Mouse (Mus musculus): Measurements from ENCODE around the gene Ehd4.

The Ehd4 gene

GRCm38 (mm10) chr2:120142336-120142735 is 12.1 kb downstream of the Ehd4 start:
- DNase-seq, result no peak

DNA sequence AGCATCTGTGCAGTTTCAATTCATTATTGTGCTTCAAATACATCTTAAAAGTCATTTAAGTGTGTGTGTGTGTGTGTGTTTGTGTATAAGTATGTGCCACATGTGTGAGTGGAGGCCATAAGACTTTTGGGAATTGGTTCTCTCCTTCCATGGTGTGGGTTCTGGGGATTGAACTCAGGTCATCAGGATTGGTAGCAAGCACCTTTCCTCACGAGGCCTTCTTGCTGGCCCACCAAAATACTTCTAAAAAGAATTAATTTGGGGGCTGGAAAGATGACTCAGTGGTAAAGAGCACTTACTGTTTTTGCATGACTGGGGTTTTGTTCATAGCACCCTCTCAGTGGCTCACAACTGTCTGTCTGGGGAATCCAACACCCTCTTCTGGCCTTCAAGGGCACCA is 12.7 kb downstream of the Ehd4 start:
- no peak for DNase-seq

GRCm38 (mm10) chr2:120140326-120140725 is 14.1 kb downstream of the Ehd4 start:
- DNase-seq, result no peak

DNA sequence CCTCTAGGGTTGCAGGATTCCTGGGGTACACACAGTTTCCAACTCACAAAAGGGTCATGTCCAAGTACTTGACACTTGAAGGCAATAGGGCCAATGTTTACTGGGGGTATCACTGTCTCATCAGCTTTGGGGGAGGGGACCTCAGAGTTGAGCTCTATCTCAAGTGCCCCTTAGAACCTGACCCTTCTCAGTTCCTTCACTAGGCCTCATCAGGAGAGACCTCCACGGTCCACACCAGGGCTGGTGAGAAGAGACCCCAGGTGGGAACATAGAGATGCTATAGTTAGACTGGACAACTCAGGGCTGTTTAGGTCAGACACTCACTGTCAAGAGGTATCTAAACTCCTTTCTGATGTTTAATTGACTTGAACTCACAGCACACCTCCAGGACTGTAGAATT is 15.3 kb downstream of the Ehd4 start:
- no peak for DNase-seq

GRCm38 (mm10) chr2:120137281-120137680 is 17.1 kb downstream of the Ehd4 start:
- no peak for DNase-seq

- peak; percentile 27 for DNase-seq
These were observed 19.8 kb downstream of the Ehd4 start for GRCm38 (mm10) chr2:120134453-120135075.

GRCm38 (mm10) chr2:120131881-120132280 is 22.5 kb downstream of the Ehd4 start:
- no peak for DNase-seq

- no peak for DNase-seq
These were observed 25.0 kb downstream of the Ehd4 start for GRCm38 (mm10) chr2:120129252-120129908.

DNA sequence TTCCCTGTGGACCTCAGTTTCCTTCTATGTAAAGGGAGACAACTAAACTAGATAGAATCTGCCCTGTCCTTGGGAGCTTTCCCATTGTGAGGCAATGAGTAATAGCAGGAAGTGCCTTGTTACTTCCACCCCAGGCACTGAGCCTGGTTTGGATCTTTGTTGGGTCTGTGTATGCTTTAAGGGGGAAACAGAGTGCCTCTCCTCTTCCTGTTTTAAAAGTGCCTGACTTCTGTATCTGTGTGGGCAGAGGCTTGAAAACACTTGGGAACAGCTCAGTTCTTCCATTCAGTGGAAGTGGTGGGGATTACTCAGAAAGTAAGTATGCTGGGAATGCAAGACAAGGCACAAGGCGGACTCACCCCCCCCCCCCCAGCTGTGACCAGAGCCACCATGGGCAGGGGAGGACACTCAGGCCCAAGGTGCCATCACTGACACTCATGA is 25.8 kb downstream of the Ehd4 start:
- DNase-seq, result no peak

GRCm38 (mm10) chr2:120128011-120128410 is 26.4 kb downstream of the Ehd4 start:
- no peak for DNase-seq

DNA sequence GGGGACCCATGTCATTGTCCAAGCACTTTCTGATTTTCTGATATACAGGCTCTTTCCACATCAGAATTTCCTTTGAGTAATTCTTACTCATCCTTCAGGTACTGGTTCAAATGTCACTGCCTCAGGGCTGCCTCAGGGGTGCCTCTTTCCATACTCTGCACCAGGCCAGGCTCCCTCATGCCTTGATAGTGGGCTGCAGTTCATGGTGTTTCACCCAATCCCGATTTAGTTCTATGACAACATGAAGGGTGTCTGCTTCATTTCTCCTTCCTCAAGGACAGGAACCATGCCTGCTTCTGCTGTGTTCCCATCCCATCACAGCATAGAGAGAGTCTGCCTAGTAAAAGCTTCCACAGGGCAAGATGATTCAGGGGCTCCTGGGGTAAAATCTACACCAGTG is 27.5 kb downstream of the Ehd4 start:
- no peak for DNase-seq

DNA sequence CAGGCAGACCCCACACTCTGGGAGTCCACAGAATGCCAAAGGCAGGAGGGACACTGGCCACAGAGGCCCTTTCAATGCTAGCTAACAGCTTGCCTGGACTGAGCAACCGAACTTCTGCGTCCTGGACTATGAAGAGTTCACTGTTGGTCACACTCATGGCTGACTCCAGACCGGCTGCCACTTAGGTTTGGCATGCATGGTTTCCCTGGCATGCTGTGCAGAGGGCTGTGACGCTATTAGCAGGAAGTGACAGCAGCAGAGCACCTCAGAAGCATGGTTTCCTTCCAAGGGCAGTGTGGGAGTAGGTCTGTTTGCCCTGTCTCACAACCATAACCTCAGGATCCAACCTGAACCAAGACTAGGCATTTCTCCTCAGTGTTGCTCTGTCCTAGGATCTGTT is 28.0 kb downstream of the Ehd4 start:
- no peak for DNase-seq

DNA sequence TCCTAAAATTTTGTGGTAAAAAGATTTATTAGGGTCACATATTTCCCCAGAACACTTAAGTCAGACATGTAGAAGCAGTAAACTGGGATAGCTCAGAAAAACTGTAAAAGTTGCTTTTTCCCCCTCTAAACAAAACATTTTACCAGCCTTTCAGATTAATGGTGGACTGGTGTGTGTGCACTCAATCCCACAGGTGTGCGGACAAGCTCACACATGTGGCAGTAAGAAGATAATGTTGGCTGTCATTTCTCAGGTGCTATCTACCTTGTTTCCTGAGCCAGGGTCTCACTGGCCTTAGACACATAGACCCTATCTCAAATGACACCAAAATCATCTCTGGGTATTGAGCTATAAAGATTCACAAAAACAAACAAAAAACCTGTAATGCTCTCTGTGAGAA is 28.9 kb downstream of the Ehd4 start:
- no peak for DNase-seq

- DNase-seq, result no peak
These were observed 29.5 kb downstream of the Ehd4 start for GRCm38 (mm10) chr2:120124946-120125345.

GRCm38 (mm10) chr2:120124096-120124495 is 30.3 kb downstream of the Ehd4 start:
- DNase-seq, result no peak

DNA sequence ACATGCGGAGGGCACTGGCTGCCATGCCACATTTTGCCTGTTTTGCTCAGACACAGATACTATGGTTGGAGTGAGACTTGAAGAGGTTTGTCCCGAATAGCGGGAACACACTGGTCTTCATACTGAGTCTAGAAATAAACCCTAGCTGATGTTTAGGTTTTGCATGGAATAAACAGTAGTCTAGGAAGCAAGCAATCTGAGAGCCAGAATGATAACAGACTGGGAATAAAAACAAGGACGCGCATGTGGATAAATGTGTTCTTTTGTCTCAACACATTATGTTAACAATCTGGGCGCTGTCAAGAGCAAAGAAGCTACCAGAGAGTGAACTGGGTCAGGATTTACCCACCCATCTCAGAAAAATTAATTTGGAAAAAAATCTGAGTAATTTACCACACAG is 31.4 kb downstream of the Ehd4 start:
- no peak for DNase-seq

DNA sequence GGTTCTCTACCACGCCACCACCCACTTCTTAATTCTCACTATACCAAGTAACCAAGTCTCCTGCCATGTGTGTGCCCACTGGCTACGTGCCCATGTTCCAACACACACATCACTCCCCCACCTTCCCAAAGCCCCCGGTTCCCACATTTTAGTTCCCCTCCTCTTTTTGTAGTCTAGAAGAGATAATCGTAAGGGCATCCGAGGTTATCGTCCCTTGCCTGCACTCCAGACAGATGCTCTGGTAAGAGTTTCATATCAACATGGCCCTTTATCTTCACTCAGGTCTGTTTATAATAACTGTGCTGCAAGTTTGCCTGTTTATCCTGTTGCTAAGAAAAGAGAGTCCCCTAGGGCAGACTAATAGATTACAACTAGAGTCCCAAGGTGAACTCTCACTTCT is 37.1 kb downstream of the Ehd4 start:
- DNase-seq, result no peak

DNA sequence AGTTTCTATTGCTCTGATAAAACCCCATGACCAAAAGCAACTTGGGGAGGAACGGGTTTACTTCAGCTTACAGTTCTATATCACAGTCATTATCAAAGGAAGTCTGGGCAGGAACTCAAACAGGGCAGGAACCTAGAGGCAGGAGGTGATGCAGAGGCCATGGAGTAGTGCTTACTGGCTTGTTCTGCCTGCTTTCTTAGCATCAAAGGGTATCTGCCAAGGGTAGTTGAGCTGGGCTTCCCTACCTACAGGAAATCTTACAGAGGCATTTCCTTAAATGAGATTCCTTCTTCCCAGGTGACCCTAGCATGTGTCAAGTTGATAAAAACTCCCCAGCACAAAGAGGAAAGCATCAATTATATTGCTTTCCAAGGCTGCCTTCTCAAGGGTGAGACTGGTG is 38.0 kb downstream of the Ehd4 start:
- DNase-seq, result no peak

DNA sequence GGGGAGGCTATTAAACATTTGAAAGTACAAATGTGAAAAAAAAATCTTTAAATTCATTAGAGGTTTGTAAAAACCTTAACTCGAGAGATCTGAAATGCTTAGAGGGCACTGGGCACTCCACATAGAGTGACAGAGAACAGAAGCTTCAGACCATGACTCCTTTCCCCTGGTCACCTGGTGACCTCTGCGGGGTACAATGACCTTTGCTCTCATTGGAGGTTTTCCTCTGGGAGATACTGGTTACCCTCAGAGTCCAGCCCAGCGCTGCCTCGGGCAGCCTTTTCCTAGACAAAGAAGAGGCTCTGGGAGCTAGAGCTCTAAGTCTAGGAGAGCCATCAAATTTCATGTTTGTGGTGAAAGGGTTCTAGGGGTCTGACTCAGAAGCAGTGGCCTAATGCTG is 39.4 kb downstream of the Ehd4 start:
- DNase-seq, result no peak

- DNase-seq, result no peak
These were observed 40.4 kb downstream of the Ehd4 start for GRCm38 (mm10) chr2:120113963-120114362.

DNA sequence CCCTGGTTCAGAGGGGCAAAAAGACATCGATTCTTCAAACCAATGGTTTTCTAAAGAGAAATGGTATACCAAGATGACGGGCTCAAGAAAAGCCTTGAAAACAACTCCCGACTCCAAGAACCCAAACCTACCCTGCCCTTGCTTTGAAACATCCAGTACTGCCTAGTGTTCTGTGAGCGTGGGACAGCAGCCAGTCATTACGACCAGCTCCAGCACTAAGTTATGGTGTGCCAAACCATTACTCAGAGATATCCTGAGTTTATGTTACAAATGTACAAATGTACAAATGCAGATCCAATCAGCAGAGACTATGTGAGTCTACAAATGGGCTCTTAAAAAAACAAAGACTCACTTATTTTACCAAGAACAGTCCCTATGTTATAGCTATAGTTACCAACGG is 40.9 kb downstream of the Ehd4 start:
- DNase-seq, result no peak

DNA sequence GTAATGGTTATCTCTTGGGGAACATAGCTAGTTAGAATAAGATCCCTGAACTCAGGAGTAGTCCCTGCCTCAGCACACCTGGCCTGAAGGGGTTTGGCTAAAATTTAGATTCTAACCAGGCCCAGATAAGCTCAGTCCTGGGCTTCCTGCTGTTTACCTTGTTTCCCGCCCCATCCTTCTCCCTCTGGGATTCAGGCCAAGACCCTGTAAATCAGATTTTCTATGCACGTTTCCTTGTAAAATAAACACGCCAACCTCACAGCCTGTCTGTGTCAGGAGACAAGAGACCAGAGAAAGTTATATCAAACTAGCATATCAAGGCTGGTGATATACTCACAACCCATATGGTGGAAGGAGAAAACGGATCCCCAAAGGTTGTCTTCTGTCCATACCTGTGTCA is 42.8 kb downstream of the Ehd4 start:
- DNase-seq, result no peak

DNA sequence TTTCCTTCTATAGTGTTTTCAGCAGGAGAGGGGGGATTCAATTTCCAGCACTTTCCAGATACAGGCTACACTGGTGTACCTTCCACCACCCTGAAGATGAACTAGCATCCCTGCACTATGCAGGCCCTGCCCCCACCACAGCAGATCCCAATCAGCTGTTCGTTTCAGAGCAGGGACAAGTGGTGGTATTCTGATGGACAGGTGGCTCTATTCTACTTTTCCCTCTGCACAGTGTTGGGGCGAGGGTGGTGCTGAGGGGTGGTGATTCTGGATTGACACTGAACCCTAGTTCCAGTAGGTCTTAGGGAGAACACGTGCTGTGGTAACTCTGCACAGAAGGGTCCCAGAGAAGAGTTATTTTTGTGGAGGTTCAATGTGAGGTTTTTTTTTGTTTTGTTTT is 43.2 kb downstream of the Ehd4 start:
- DNase-seq, result no peak

- no peak for DNase-seq
These were observed 46.3 kb downstream of the Ehd4 start for GRCm38 (mm10) chr2:120108077-120108476.

GRCm38 (mm10) chr2:120107446-120107845 is 47.0 kb downstream of the Ehd4 start:
- DNase-seq, result no peak
